Mouse (Mus musculus): ENCODE data around the gene Nrf1. TPM values are rescaled to one million over a fixed set of nuclear protein-coding genes. Genes with fewer than 3 reads are reported as not detected.

Gene Nrf1
- polyA plus RNA-seq, 1 experiment: 116 TPM

DNA sequence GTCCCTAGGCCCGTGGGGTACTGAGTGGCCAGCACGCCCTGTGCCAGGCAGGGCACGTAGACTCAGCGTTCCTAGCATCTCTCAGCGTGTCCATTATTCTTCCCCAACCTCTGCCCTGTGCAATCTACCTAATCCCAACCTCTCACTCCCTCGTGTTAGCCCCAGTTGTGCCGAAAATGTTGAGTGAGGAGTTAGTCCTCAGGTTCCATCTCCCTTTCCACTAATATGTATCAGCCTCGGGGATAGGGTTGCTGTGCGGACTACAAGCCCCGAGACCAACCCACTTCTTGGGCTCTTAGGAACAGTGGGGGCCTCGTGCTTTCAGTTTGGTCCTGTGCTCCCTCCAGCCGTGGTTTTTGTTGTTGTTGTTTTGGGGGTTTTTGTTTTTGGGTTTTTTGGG, 128.7 kb downstream of the Nrf1 start:
- H3K4me1 ChIP-seq (replicated peaks; ENCODE audit: control insufficient read depth, insufficient read depth, low read length): peaks cover 34% of the 10 kb centered on the region
- no peak overlapping the region for H3K4me3 ChIP-seq (ENCODE audit: control insufficient read depth, insufficient read depth, low read length)
- WGBS: 11% methylated on average over 12 of the region's 12 CpGs
- H3K27me3 ChIP-seq (ENCODE audit: control insufficient read depth, insufficient read depth, low read length): peaks cover 67% of the 10 kb centered on the region
- DNase-seq: no peak
- H3K27ac ChIP-seq (ENCODE audit: control insufficient read depth, insufficient read depth, low read length): no peak overlapping the region
- TF ChIP-seq POLR2A (IDR thresholded peaks at IDR 0.05; ENCODE audit: control insufficient read depth, extremely low read depth, insufficient read depth, low read length, poor library complexity) (no peak), CTCF (IDR thresholded peaks at IDR 0.05; ENCODE audit: borderline replicate concordance, control insufficient read depth, extremely low read depth, insufficient read depth, low read length, poor library complexity) (no peak)
- no peaks in the 10 kb centered on the region for H3K36me3 ChIP-seq (ENCODE audit: control insufficient read depth, insufficient read depth, low read length)

DNA sequence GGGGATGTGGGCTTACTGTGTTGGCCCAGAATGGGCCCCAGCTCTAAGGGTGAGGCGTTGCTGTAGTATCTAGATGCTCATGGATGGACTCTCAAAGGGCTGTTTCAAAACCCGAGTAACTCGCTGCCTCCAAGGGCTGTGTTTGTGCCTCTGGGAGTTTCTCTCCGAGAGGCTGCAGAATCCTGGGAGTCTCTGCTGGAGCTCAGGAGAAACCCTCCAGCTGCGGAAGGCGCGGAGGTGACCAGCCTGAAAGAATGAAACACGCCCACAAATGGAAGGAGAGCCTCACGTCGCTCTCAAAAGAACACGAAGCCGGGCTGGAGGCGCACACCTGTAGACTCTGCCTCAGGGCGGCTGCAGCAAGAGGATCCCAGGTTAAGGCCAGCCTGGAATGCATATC, 129.5 kb downstream of the Nrf1 start:
- H3K4me1 ChIP-seq (replicated peaks; ENCODE audit: control insufficient read depth, insufficient read depth, low read length): peaks cover 34% of the 10 kb centered on the region
- H3K36me3 ChIP-seq (ENCODE audit: control insufficient read depth, insufficient read depth, low read length): no peaks in the 10 kb centered on the region
- peaks cover 64% of the 10 kb centered on the region for H3K27me3 ChIP-seq (ENCODE audit: control insufficient read depth, insufficient read depth, low read length)
- WGBS: 10% methylated on average over 14 of the region's 14 CpGs
- TF ChIP-seq CTCF (IDR thresholded peaks at IDR 0.05; ENCODE audit: borderline replicate concordance, control insufficient read depth, extremely low read depth, insufficient read depth, low read length, poor library complexity) (no peak), POLR2A (IDR thresholded peaks at IDR 0.05; ENCODE audit: control insufficient read depth, extremely low read depth, insufficient read depth, low read length, poor library complexity) (no peak)
- H3K27ac ChIP-seq (ENCODE audit: control insufficient read depth, insufficient read depth, low read length): no peak overlapping the region
- DNase-seq: no peak
- no peak overlapping the region for H3K4me3 ChIP-seq (ENCODE audit: control insufficient read depth, insufficient read depth, low read length)

- H3K36me3 ChIP-seq (ENCODE audit: control insufficient read depth, insufficient read depth, low read length): no peaks in the 10 kb centered on the region
- no peak for DNase-seq
- H3K27me3 ChIP-seq (ENCODE audit: control insufficient read depth, insufficient read depth, low read length): peaks cover 57% of the 10 kb centered on the region; the same call in 1 of the 2 replicates
- H3K4me3 ChIP-seq (ENCODE audit: control insufficient read depth, insufficient read depth, low read length): no peak overlapping the region
- H3K27ac ChIP-seq (ENCODE audit: control insufficient read depth, insufficient read depth, low read length): no peak overlapping the region
- 14% methylated on average over 27 of the region's 27 CpGs for WGBS
- TF ChIP-seq CTCF (IDR thresholded peaks at IDR 0.05; ENCODE audit: borderline replicate concordance, control insufficient read depth, extremely low read depth, insufficient read depth, low read length, poor library complexity): no peak
- no peak for TF ChIP-seq POLR2A (IDR thresholded peaks at IDR 0.05; ENCODE audit: control insufficient read depth, extremely low read depth, insufficient read depth, low read length, poor library complexity)
- peaks cover 31% of the 10 kb centered on the region for H3K4me1 ChIP-seq (replicated peaks; ENCODE audit: control insufficient read depth, insufficient read depth, low read length)
These were observed 130.3 kb downstream of the Nrf1 start for GRCm38 (mm10) chr6:30178023-30178639.

- TF ChIP-seq CTCF (IDR thresholded peaks at IDR 0.05; ENCODE audit: borderline replicate concordance, control insufficient read depth, extremely low read depth, insufficient read depth, low read length, poor library complexity): no peak
- TF ChIP-seq POLR2A (IDR thresholded peaks at IDR 0.05; ENCODE audit: control insufficient read depth, extremely low read depth, insufficient read depth, low read length, poor library complexity): no peak
- peaks cover 23% of the 10 kb centered on the region for H3K4me1 ChIP-seq (replicated peaks; ENCODE audit: control insufficient read depth, insufficient read depth, low read length)
- no peak overlapping the region for H3K4me3 ChIP-seq (ENCODE audit: control insufficient read depth, insufficient read depth, low read length)
- no peaks in the 10 kb centered on the region for H3K36me3 ChIP-seq (ENCODE audit: control insufficient read depth, insufficient read depth, low read length)
- no peak overlapping the region for H3K27ac ChIP-seq (ENCODE audit: control insufficient read depth, insufficient read depth, low read length)
- no peak for DNase-seq
- WGBS: 25% methylated on average over 11 of the region's 11 CpGs
- H3K27me3 ChIP-seq (ENCODE audit: control insufficient read depth, insufficient read depth, low read length): peaks cover 48% of the 10 kb centered on the region; the same call in 1 of the 2 replicates
These were observed 131.3 kb downstream of the Nrf1 start for GRCm38 (mm10) chr6:30179046-30179445.

- H3K4me1 ChIP-seq (replicated peaks; ENCODE audit: control insufficient read depth, insufficient read depth, low read length): peaks cover 11% of the 10 kb centered on the region
- peaks cover 36% of the 10 kb centered on the region; the same call in 1 of the 2 replicates for H3K27me3 ChIP-seq (ENCODE audit: control insufficient read depth, insufficient read depth, low read length)
- no peak overlapping the region for H3K27ac ChIP-seq (ENCODE audit: control insufficient read depth, insufficient read depth, low read length)
- H3K36me3 ChIP-seq (ENCODE audit: control insufficient read depth, insufficient read depth, low read length): no peaks in the 10 kb centered on the region
- WGBS: 52% methylated on average over 2 of the region's 2 CpGs
- no peak for DNase-seq
- TF ChIP-seq POLR2A (IDR thresholded peaks at IDR 0.05; ENCODE audit: control insufficient read depth, extremely low read depth, insufficient read depth, low read length, poor library complexity) (no peak), CTCF (IDR thresholded peaks at IDR 0.05; ENCODE audit: borderline replicate concordance, control insufficient read depth, extremely low read depth, insufficient read depth, low read length, poor library complexity) (no peak)
- H3K4me3 ChIP-seq (ENCODE audit: control insufficient read depth, insufficient read depth, low read length): no peak overlapping the region
These were observed 132.5 kb downstream of the Nrf1 start for GRCm38 (mm10) chr6:30180321-30180720.

DNA sequence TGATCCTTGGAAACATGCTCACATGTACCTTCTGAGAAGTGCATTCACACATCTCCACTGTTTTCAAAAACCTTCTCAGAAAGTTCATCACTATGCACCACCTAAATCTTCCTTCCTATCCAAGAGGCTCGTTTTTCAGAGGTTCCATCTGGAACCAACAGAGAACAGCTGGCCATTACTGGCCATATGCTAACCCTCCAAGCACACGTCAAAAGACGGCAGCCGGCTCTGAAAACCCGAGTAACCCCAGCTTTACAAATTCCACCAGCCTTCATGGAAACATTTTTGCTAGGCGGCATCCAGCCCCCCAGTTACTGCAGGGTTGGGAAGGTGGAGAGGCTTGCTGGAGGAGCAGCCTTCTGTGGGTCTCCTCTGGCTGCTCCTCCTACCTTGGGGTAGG, 134.2 kb downstream of the Nrf1 start:
- H3K27ac ChIP-seq (ENCODE audit: control insufficient read depth, insufficient read depth, low read length): no peak overlapping the region
- peaks cover 25% of the 10 kb centered on the region; the same call in 1 of the 2 replicates for H3K27me3 ChIP-seq (ENCODE audit: control insufficient read depth, insufficient read depth, low read length)
- 77% methylated on average over 6 of the region's 6 CpGs for WGBS
- no peak overlapping the region for H3K4me3 ChIP-seq (ENCODE audit: control insufficient read depth, insufficient read depth, low read length)
- no peak for DNase-seq
- H3K36me3 ChIP-seq (ENCODE audit: control insufficient read depth, insufficient read depth, low read length): no peaks in the 10 kb centered on the region
- H3K4me1 ChIP-seq (replicated peaks; ENCODE audit: control insufficient read depth, insufficient read depth, low read length): peaks cover 5% of the 10 kb centered on the region; the same call in 1 of the 2 replicates
- TF ChIP-seq CTCF (IDR thresholded peaks at IDR 0.05; ENCODE audit: borderline replicate concordance, control insufficient read depth, extremely low read depth, insufficient read depth, low read length, poor library complexity): no peak
- no peak for TF ChIP-seq POLR2A (IDR thresholded peaks at IDR 0.05; ENCODE audit: control insufficient read depth, extremely low read depth, insufficient read depth, low read length, poor library complexity)

Data from thymus, adult 2 months (tissue).